Mouse (Mus musculus) liver, adult 2 months (tissue): Measurements from ENCODE around the gene Fah. TPM values are rescaled to one million over a fixed set of nuclear protein-coding genes. Genes with fewer than 3 reads are reported as not detected.

ENCODE experiments used
- DNase-seq: peaks from one replicate; pipeline ENCODE4 v3.0.0-alpha.2; 2011; ENCODE audit warnings: low read depth, low spot score; ENCODE audit errors: extremely low read depth
- H3K27ac ChIP-seq: fragments of 200-500 bp; replicated peaks from 2 replicates; pipeline ENCODE4 v1.5.1; 2012; ENCODE audit warnings: low read depth, mild to moderate bottlenecking, control low read depth, inconsistent platforms, low read length; ENCODE audit not compliant: insufficient read depth
- H3K27me3 ChIP-seq: fragments of 200-500 bp; 2 replicates; pipeline ENCODE4 v1.6.1; 2012; ENCODE audit warnings: mild to moderate bottlenecking, moderate library complexity, low read length, inconsistent platforms; ENCODE audit not compliant: control insufficient read depth, insufficient read depth
- H3K36me3 ChIP-seq: fragments of 200-500 bp; 2 replicates; pipeline ENCODE4 v1.6.1; 2012; ENCODE audit warnings: low read length, inconsistent platforms; ENCODE audit not compliant: control insufficient read depth, insufficient read depth
- H3K4me1 ChIP-seq: fragments of 200-500 bp; 2 replicates; pipeline ENCODE4 v1.6.1; 2011; ENCODE audit warnings: low read length; ENCODE audit not compliant: control insufficient read depth, insufficient read depth
- H3K4me3 ChIP-seq: fragments of 200-500 bp; 2 replicates; pipeline ENCODE4 v1.5.1; 2011; ENCODE audit warnings: low read depth, mild to moderate bottlenecking, control low read depth, low read length, moderate library complexity; ENCODE audit not compliant: insufficient read depth
- H3K79me2 ChIP-seq: fragments of 200-500 bp; 2 replicates; pipeline ENCODE4 v1.6.1; 2012; ENCODE audit warnings: inconsistent platforms, mild to moderate bottlenecking, low read length, moderate library complexity; ENCODE audit not compliant: control insufficient read depth, insufficient read depth
- H3K9ac ChIP-seq: fragments of 200-500 bp; 2 replicates; pipeline ENCODE4 v1.6.1; 2012; ENCODE audit warnings: low read depth, mild to moderate bottlenecking, control low read depth, inconsistent platforms, low read length
- CTCF ChIP-seq: fragments of 200-500 bp; IDR thresholded peaks from 2 replicates; pipeline ENCODE4 v1.5.1; 2011; ENCODE audit warnings: low read depth, low read length, control low read depth
- POLR2A ChIP-seq: fragments of 200-500 bp; IDR thresholded peaks from 2 replicates; pipeline ENCODE4 v1.6.1; 2011; ENCODE audit warnings: low read length, control low read depth; ENCODE audit not compliant: insufficient read depth; ENCODE audit errors: extremely low read depth
- WGBS: fragments of 180-500 bp; shearing (Covaris S2); methylation state at CpG from one replicate; pipeline ENCODE4 v1.1.7; 2018; 5-methylcytosine and 5-hydroxymethylcytosine counted together
- polyA plus RNA-seq: library from polyadenylated mRNA; depleted of rRNA; stranded (reverse); fragments of >200 nt; gene quantifications from 2 replicates; pipeline ENCODE4 v1.2.3, GENCODE M21; 2012
- total RNA-seq: library from RNA; depleted of rRNA; stranded (reverse); fragments of >200 nt; gene quantifications from 2 replicates; pipeline ENCODE4 v1.2.3, GENCODE M21; 2014

The Fah gene
- total and polyA plus RNA-seq, 2 experiments, result 476 to 711 TPM

DNA sequence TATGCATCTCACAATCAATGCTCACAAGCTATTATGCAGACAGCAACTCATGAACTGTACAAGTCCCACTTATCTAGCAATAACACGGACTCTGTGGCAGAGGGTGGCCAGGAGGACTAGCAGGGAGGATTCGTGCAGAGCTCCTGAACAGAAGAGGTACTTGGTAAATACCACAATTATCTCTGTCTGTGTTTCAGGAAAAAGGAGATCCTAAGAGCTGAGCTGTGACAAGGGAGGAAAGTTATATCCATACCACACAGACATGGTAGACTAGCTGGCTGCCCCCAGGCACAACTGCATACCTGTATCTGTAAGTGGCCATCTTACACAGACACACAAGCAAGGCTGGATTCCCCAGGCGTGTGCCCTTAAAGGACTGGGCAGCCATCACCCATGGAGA lies 5.2 kb downstream of the Fah start:
- H3K36me3 ChIP-seq, result peaks cover 62% of the 10 kb centered on the region
- no peak overlapping the region for H3K4me3 ChIP-seq
- peaks cover 25% of the 10 kb centered on the region for H3K4me1 ChIP-seq
- no peaks in the 10 kb centered on the region for H3K27me3 ChIP-seq
- H3K27ac ChIP-seq, result no peak overlapping the region; the same call in 1 of the 2 replicates
- DNase-seq, result no peak
- no peak for TF ChIP-seq POLR2A
- no peak for TF ChIP-seq CTCF
- H3K9ac ChIP-seq, result 0 out of 2 replicates have a peak overlapping the region, but pooled peaks have one; percentile 28
- WGBS, result 68% methylated on average over 3 of the region's 3 CpGs
- peaks cover 18% of the 10 kb centered on the region; the same call in 1 of the 2 replicates for H3K79me2 ChIP-seq

DNA sequence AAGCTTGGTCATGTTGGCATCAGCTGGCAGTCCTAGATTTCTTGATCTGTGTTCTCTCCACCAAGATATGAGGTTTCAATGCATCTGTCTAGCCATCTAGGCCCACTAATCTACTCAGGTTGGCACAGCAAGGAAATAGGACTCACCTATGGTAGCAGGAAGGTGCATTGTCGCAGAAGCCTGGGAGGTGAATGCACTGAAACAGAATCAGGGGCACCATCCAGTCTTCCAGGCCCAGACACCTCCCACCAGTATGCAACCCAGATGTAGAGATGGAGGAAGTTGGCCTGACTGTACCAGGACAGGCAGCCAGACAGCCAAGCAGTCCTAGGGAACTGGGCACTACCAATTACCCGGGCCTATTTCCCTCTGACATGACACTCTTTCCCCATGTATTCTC lies 5.9 kb downstream of the Fah start:
- peaks cover 67% of the 10 kb centered on the region for H3K36me3 ChIP-seq
- 83% methylated on average over 2 of the region's 2 CpGs for WGBS
- H3K27ac ChIP-seq, result no peak overlapping the region
- H3K79me2 ChIP-seq, result peaks cover 18% of the 10 kb centered on the region; the same call in 1 of the 2 replicates
- 0 out of 2 replicates have a peak overlapping the region, but pooled peaks have one; percentile 4 for H3K9ac ChIP-seq
- no peak overlapping the region for H3K4me3 ChIP-seq
- peak; percentile 36 for DNase-seq
- H3K4me1 ChIP-seq, result peaks cover 25% of the 10 kb centered on the region
- no peaks in the 10 kb centered on the region for H3K27me3 ChIP-seq
- no peak for TF ChIP-seq CTCF
- no peak for TF ChIP-seq POLR2A

DNA sequence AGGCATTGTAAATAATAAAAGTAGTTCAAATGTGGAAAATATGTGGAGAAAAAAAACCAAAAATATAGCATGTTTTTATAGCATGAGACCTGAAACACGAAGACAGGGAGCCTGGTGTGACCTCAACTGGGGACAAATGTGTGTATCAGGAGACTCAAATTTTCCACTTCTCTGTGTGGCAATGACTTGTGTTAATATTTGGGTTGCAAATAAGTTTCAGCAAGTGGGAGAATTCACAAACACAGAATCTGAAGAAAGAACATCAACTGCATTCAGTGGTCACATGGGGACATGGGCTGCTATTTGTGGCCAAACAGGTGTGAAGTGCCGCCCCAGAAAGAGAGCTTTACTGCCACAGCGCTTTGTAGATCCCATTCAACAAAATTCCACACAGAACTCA lies 9.9 kb downstream of the Fah start:
- no peak overlapping the region for H3K27ac ChIP-seq
- peaks cover 19% of the 10 kb centered on the region for H3K4me1 ChIP-seq
- peak; percentile 42 for DNase-seq
- 41% methylated on average over 3 of the region's 3 CpGs for WGBS
- H3K36me3 ChIP-seq, result peaks cover 90% of the 10 kb centered on the region
- H3K27me3 ChIP-seq, result no peaks in the 10 kb centered on the region
- no peak overlapping the region for H3K4me3 ChIP-seq
- TF ChIP-seq CTCF (no peak), POLR2A (no peak)
- no peak overlapping the region for H3K9ac ChIP-seq
- peaks cover 11% of the 10 kb centered on the region; the same call in 1 of the 2 replicates for H3K79me2 ChIP-seq

DNA sequence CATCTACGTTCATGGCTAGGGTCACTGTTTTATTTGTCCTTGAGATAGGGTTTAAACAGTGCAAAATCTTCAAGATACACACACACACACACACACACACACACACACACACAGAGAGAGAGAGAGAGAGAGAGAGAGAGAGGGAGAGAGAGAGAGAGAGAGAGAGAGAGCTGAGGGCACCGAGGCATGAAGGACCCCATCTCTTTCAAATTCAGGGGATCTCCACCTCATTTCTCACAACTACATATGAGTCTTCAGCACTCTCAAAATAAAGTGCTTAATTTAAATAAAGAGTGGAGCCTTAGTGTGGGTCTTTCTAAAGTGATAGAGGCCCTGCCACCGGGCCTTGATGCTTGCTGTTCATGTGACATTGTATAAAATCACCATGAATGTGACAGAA lies 10.5 kb downstream of the Fah start:
- Histone ChIP-seq H3K4me3 (no peak overlapping the region), H3K9ac (no peak overlapping the region), H3K79me2 (peaks cover 5% of the 10 kb centered on the region; the same call in 1 of the 2 replicates), H3K27ac (no peak overlapping the region), H3K27me3 (no peaks in the 10 kb centered on the region), H3K36me3 (peaks cover 90% of the 10 kb centered on the region), H3K4me1 (peaks cover 14% of the 10 kb centered on the region; the same call in 1 of the 2 replicates)
- TF ChIP-seq CTCF (no peak), POLR2A (no peak)
- no peak for DNase-seq
- 85% methylated on average over 3 of the region's 3 CpGs for WGBS

DNA sequence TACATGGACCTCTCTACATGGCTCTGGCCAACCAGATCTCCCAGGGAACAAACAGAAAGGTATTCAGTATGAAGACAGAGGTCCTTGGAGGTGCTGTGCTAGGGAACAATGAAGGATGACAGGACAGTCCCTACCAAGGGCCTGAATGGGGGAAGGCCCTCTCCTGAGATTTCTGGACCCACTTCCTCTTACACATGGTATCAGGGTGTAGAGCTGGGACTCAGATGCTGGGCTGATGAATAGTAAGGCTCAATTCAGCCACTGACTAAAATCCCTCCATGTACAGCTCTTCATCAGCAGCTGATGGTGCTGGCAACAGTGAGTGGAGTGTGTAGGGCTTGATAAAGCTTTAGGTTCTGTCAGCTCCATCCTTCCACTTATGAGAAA lies 11.6 kb downstream of the Fah start:
- H3K27me3 ChIP-seq, result no peaks in the 10 kb centered on the region
- H3K4me1 ChIP-seq, result peaks cover 8% of the 10 kb centered on the region; the same call in 1 of the 2 replicates
- H3K79me2 ChIP-seq, result no peaks in the 10 kb centered on the region; the same call in 1 of the 2 replicates
- H3K4me3 ChIP-seq, result no peak overlapping the region
- DNase-seq, result no peak
- H3K9ac ChIP-seq, result no peak overlapping the region
- peaks cover 89% of the 10 kb centered on the region for H3K36me3 ChIP-seq
- TF ChIP-seq POLR2A (no peak), CTCF (no peak)
- H3K27ac ChIP-seq, result no peak overlapping the region

GRCm38 (mm10) chr7:84594087-84594916 lies 12.2 kb downstream of the Fah start:
- peaks cover 8% of the 10 kb centered on the region; the same call in 1 of the 2 replicates for H3K4me1 ChIP-seq
- TF ChIP-seq CTCF (peak; percentile 32; the same call in 1 of the 2 replicates), POLR2A (no peak)
- no peak overlapping the region for H3K27ac ChIP-seq
- peak; percentile 62 for DNase-seq
- 38% methylated on average over 8 of the region's 8 CpGs for WGBS
- H3K79me2 ChIP-seq, result no peaks in the 10 kb centered on the region; the same call in 1 of the 2 replicates
- H3K36me3 ChIP-seq, result peaks cover 90% of the 10 kb centered on the region
- H3K27me3 ChIP-seq, result no peaks in the 10 kb centered on the region
- H3K9ac ChIP-seq, result no peak overlapping the region
- H3K4me3 ChIP-seq, result no peak overlapping the region
